Mouse (Mus musculus) hindbrain, postnatal 0 days (tissue): ENCODE results near the gene Mapk8ip1. TPM values are rescaled to one million over a fixed set of nuclear protein-coding genes. Genes with fewer than 3 reads are reported as not detected.

Experiments used
- ATAC-seq: fragments of 200-750 bp; cut with Nextera tagmentation; 2 replicates; pipeline ENCODE4 v1.8.0; 2017; ENCODE audit warnings: mild to moderate bottlenecking, moderate TSS enrichment, moderate library complexity
- DNase-seq: peaks from one replicate; pipeline ENCODE4 v3.0.0-alpha.2; 2015; ENCODE audit warnings: low spot score
- H3K27ac ChIP-seq: fragments of 300-500 bp; sonication (generic); 2 replicates; pipeline ENCODE4 v1.5.1; 2014; ENCODE audit warnings: mild to moderate bottlenecking
- H3K27me3 ChIP-seq: fragments of 300-500 bp; sonication (generic); 2 replicates; pipeline ENCODE4 v1.6.1; 2014; ENCODE audit warnings: low read length, mixed read lengths; ENCODE audit not compliant: insufficient read depth
- H3K36me3 ChIP-seq: fragments of 300-500 bp; sonication (generic); 2 replicates; pipeline ENCODE4 v1.6.1; 2014; ENCODE audit warnings: low read length, mixed read lengths; ENCODE audit not compliant: insufficient read depth
- H3K4me1 ChIP-seq: fragments of 300-500 bp; sonication (generic); 2 replicates; pipeline ENCODE4 v1.6.1; 2014; ENCODE audit warnings: antibody characterized with exemption, low read length, mixed read lengths; ENCODE audit not compliant: insufficient read depth
- H3K4me2 ChIP-seq: fragments of 300-500 bp; sonication (generic); 2 replicates; pipeline ENCODE4 v1.6.1; 2014; ENCODE audit warnings: low read depth, mild to moderate bottlenecking, low read length, moderate library complexity, mixed read lengths
- H3K4me3 ChIP-seq: fragments of 300-500 bp; sonication (generic); 2 replicates; pipeline ENCODE4 v1.5.1; 2014; ENCODE audit warnings: low read length
- H3K9ac ChIP-seq: fragments of 300-500 bp; sonication (generic); replicated peaks from 2 replicates; pipeline ENCODE4 v1.6.1; 2014; ENCODE audit warnings: mild to moderate bottlenecking, low read length, moderate library complexity, mixed read lengths
- H3K9me3 ChIP-seq: fragments of 300-500 bp; sonication (generic); 2 replicates; pipeline ENCODE4 v1.6.1; 2016; ENCODE audit warnings: low read length, mixed read lengths
- CTCF ChIP-seq: IDR thresholded peaks from 2 replicates; pipeline ENCODE4 v1.5.1; 2016; ENCODE audit warnings: antibody characterized with exemption, control low read depth, low read depth
- WGBS: fragments of 180-500 bp; shearing (Covaris S2); extraction: QIAGEN DNeasy Blood & Tissue Kit; methylation state at CpG from one replicate; pipeline ENCODE4 v1.1.7; 2014; 5-methylcytosine and 5-hydroxymethylcytosine counted together
- polyA plus RNA-seq: library from polyadenylated mRNA; unstranded; fragments of >200 nt; fragmentation: Nextera tagmentation; extraction: Ambion mirVana; gene quantifications from 2 replicates; pipeline ENCODE4 v1.2.1, GENCODE M21; 2015
- total RNA-seq: library from RNA; depleted of rRNA; stranded (reverse); fragments of >200 nt; gene quantifications from 2 replicates; pipeline ENCODE4 v1.2.3, GENCODE M21; 2014

Gene Mapk8ip1
- total and polyA plus RNA-seq, 2 experiments from 2014 or later = 182 to 373 TPM

- H3K4me3 ChIP-seq = no peak overlapping the region
- no peak overlapping the region for H3K4me2 ChIP-seq
- H3K4me1 ChIP-seq = peaks cover 21% of the 10 kb centered on the region
- H3K9me3 ChIP-seq = no peaks in the 10 kb centered on the region
- ATAC-seq (no peak), DNase-seq (no peak)
- WGBS = 44% methylated on average over 20 of the region's 20 CpGs
- H3K27ac ChIP-seq = no peak overlapping the region
- TF ChIP-seq CTCF = no peak
- no peaks in the 10 kb centered on the region for H3K27me3 ChIP-seq
- H3K9ac ChIP-seq = no peak overlapping the region
- no peaks in the 10 kb centered on the region; the same call in 1 of the 2 replicates for H3K36me3 ChIP-seq
Measured at GRCm38 (mm10) chr2:92367383-92368029, 33.6 kb downstream of the Mapk8ip1 start.

GRCm38 (mm10) chr2:92365568-92365967 is 35.5 kb downstream of the Mapk8ip1 start:
- ATAC-seq (no peak), DNase-seq (no peak)
- H3K27ac ChIP-seq = no peak overlapping the region
- no peaks in the 10 kb centered on the region; the same call in 1 of the 2 replicates for H3K36me3 ChIP-seq
- peaks cover 4% of the 10 kb centered on the region; the same call in 1 of the 2 replicates for H3K4me1 ChIP-seq
- H3K9ac ChIP-seq = no peak overlapping the region
- H3K27me3 ChIP-seq = no peaks in the 10 kb centered on the region
- H3K4me2 ChIP-seq = no peak overlapping the region
- no peaks in the 10 kb centered on the region for H3K9me3 ChIP-seq
- H3K4me3 ChIP-seq = no peak overlapping the region
- no peak for TF ChIP-seq CTCF
- 88% methylated on average over 10 of the region's 10 CpGs for WGBS

- H3K9me3 ChIP-seq = no peaks in the 10 kb centered on the region
- ATAC-seq (no peak), DNase-seq (no peak)
- no peaks in the 10 kb centered on the region for H3K4me1 ChIP-seq
- 91% methylated on average over 4 of the region's 4 CpGs for WGBS
- H3K4me2 ChIP-seq = no peak overlapping the region
- H3K36me3 ChIP-seq = peaks cover 11% of the 10 kb centered on the region
- H3K27me3 ChIP-seq = no peaks in the 10 kb centered on the region
- no peak overlapping the region for H3K27ac ChIP-seq
- no peak for TF ChIP-seq CTCF
- no peak overlapping the region for H3K9ac ChIP-seq
- no peak overlapping the region for H3K4me3 ChIP-seq
Measured at GRCm38 (mm10) chr2:92364086-92364485, 37.0 kb downstream of the Mapk8ip1 start.

GRCm38 (mm10) chr2:92362571-92363228 is 38.4 kb downstream of the Mapk8ip1 start:
- Histone ChIP-seq H3K4me1 (no peaks in the 10 kb centered on the region), H3K4me3 (no peak overlapping the region), H3K4me2 (no peak overlapping the region), H3K27ac (no peak overlapping the region), H3K27me3 (no peaks in the 10 kb centered on the region), H3K36me3 (peaks cover 25% of the 10 kb centered on the region), H3K9ac (no peak overlapping the region), H3K9me3 (no peaks in the 10 kb centered on the region)
- 90% methylated on average over 6 of the region's 6 CpGs for whole genome bisulfite sequencing
- DNase-seq = no peak
- TF ChIP-seq CTCF = no peak
- ATAC-seq = no peak

GRCm38 (mm10) chr2:92361795-92362194 is 39.3 kb downstream of the Mapk8ip1 start:
- peaks cover 34% of the 10 kb centered on the region for H3K36me3 ChIP-seq
- H3K9ac ChIP-seq = no peak overlapping the region
- H3K27me3 ChIP-seq = no peaks in the 10 kb centered on the region
- H3K4me1 ChIP-seq = no peaks in the 10 kb centered on the region
- ATAC-seq (no peak), DNase-seq (no peak)
- no peak overlapping the region for H3K4me2 ChIP-seq
- no peak overlapping the region for H3K4me3 ChIP-seq
- no peaks in the 10 kb centered on the region for H3K9me3 ChIP-seq
- H3K27ac ChIP-seq = no peak overlapping the region
- WGBS = 75% methylated on average over 8 of the region's 8 CpGs
- no peak for TF ChIP-seq CTCF

- ATAC-seq = no peak
- WGBS = 22% methylated on average over 12 of the region's 12 CpGs
- Histone ChIP-seq H3K27ac (peak overlapping the region; percentile 49; the same call in 1 of the 2 replicates), H3K36me3 (peaks cover 37% of the 10 kb centered on the region), H3K27me3 (no peaks in the 10 kb centered on the region), H3K9me3 (no peaks in the 10 kb centered on the region), H3K4me3 (no peak overlapping the region), H3K4me2 (no peak overlapping the region), H3K9ac (no peak overlapping the region), H3K4me1 (no peaks in the 10 kb centered on the region)
- no peak for TF ChIP-seq CTCF
- no peak for DNase-seq
Measured at GRCm38 (mm10) chr2:92360893-92361292, 40.2 kb downstream of the Mapk8ip1 start.
